Comparison of ENCODE assay signal across 13 mouse cellular contexts in genomic region chr9:63687413-63688015, GRCm38 (mm10).
DNase-seq lines count a peak whose midpoint lies in the region; ATAC-seq and TF ChIP-seq lines count a peak whose summit lies in the region.
"Had no signal": no experiment of that assay in that cellular context is flagged by ENCODE, and none has a peak within 500 bp of the region (broad histone marks: within the 10 kb centered on the region; RNA-seq: fewer than 3 reads in every experiment).

No protein-coding gene starts in this region.

- no peak for ATAC-seq in liver, postnatal 0 days
- peak; percentile 50; the same call in 1 of the 2 replicates for ATAC-seq in stomach, embryonic 16.5 days (ENCODE audit: insufficient read depth, low FRiP score)
- no peak for ATAC-seq in megakaryocyte-erythroid progenitor cell, adult 5-6 weeks (replicated peaks; ENCODE audit: low FRiP score, low TSS enrichment, poor library complexity, severe bottlenecking)
- ATAC-seq: midbrain, embryonic 16.5 days had no signal

- H3K4me3 ChIP-seq in liver, postnatal 0 days (ENCODE audit: low read depth, low read length): no peak overlapping the region
- H3K4me3 ChIP-seq in stomach, embryonic 16.5 days (replicated peaks; ENCODE audit: low read length): no peak overlapping the region
- H3K4me3 ChIP-seq: left cerebral cortex, adult 2 months; liver, embryonic 13.5 days; neural tube, embryonic 15.5 days had no signal

- H3K27ac ChIP-seq in liver, postnatal 0 days (ENCODE audit: low read depth): peak overlapping the region; percentile 45; the same call in 1 of the 2 replicates
- H3K27ac ChIP-seq in stomach, embryonic 16.5 days (ENCODE audit: low read length): peak overlapping the region; percentile 67; the same call in 1 of the 2 replicates
- H3K27ac ChIP-seq: left cerebral cortex, adult 2 months; liver, embryonic 13.5 days; neural tube, embryonic 15.5 days had no signal

- no peak for TF ChIP-seq CTCF in liver, postnatal 0 days (IDR thresholded peaks at IDR 0.05; ENCODE audit: low read depth)

- no peaks in the 10 kb centered on the region for H3K9me3 ChIP-seq in liver, postnatal 0 days (ENCODE audit: low read length)
- H3K9me3 ChIP-seq in stomach, embryonic 16.5 days (replicated peaks; ENCODE audit: control insufficient read depth, low read length): no peaks in the 10 kb centered on the region
- H3K9me3 ChIP-seq: liver, embryonic 13.5 days; neural tube, embryonic 15.5 days had no signal

- peak; percentile 90 for DNase-seq in heart, adult 11 months
- DNase-seq in heart, postnatal 4 days: no peak
- no peak for DNase-seq in liver, postnatal 0 days
- DNase-seq in liver: no peak
- DNase-seq in kidney, postnatal 4 days: peak; percentile 52 to 65
- no peak for DNase-seq in frontal cortex, postnatal 14 days (ENCODE audit: low spot score in 2 of 2)
- DNase-seq: cerebellum, adult 18-20 months; liver, embryonic 13.5 days had no signal

- no peak for TF ChIP-seq EP300 in liver, postnatal 0 days (IDR thresholded peaks at IDR 0.05; ENCODE audit: low read depth)

- H3K4me1 ChIP-seq in liver, postnatal 0 days (ENCODE audit: insufficient read depth): peaks cover 5% of the 10 kb centered on the region
- H3K4me1 ChIP-seq in stomach, embryonic 16.5 days (ENCODE audit: control insufficient read depth, insufficient read depth, low read length): peaks cover 4% of the 10 kb centered on the region; the same call in 1 of the 2 replicates

- no peaks in the 10 kb centered on the region for H3K27me3 ChIP-seq in liver, postnatal 0 days (ENCODE audit: insufficient read depth, low read length)
- no peaks in the 10 kb centered on the region for H3K27me3 ChIP-seq in stomach, embryonic 16.5 days (ENCODE audit: control insufficient read depth, insufficient read depth, low read length)
- H3K27me3 ChIP-seq: liver, embryonic 13.5 days; neural tube, embryonic 15.5 days had no signal

- WGBS in liver, postnatal 0 days (ENCODE audit: insufficient replicate concordance): 81% methylated on average over 7 of the region's 7 CpGs
- WGBS in stomach, embryonic 16.5 days: 61% methylated on average over 7 of the region's 7 CpGs

- no peak overlapping the region for H3K4me2 ChIP-seq in liver, postnatal 0 days (ENCODE audit: low read depth, low read length)
- H3K4me2 ChIP-seq in stomach, embryonic 16.5 days (ENCODE audit: low read depth, low read length): no peak overlapping the region
- H3K4me2 ChIP-seq: liver, embryonic 13.5 days; neural tube, embryonic 15.5 days had no signal

- 0 out of 2 replicates have a peak, but pooled peaks cover 2% of the 10 kb centered on the region for H3K36me3 ChIP-seq in liver, postnatal 0 days (replicated peaks; ENCODE audit: insufficient read depth, low read length)
- H3K36me3 ChIP-seq in stomach, embryonic 16.5 days (ENCODE audit: control insufficient read depth, insufficient read depth, low read length): no peaks in the 10 kb centered on the region
- H3K36me3 ChIP-seq: neural tube, embryonic 15.5 days had no signal

- H3K9ac ChIP-seq in liver, postnatal 0 days (replicated peaks): no peak overlapping the region
- no peak overlapping the region for H3K9ac ChIP-seq in stomach, embryonic 16.5 days (ENCODE audit: low read length)
- H3K9ac ChIP-seq: liver, embryonic 13.5 days; neural tube, embryonic 15.5 days had no signal

Comparison
In these comparisons a context has a peak if more than half of its experiments do, and no peak if none do; other contexts are left out.
1. DNase-seq: peak in heart, adult 11 months (single experiment) and kidney, postnatal 4 days (2 of 2); none in heart, postnatal 4 days (single experiment), liver, postnatal 0 days (single experiment), liver (single experiment) and frontal cortex, postnatal 14 days (0 of 2).